In genomic region chr17:43557541-43558090, GRCm38 (mm10) we compare ENCODE assay signal across 8 mouse cellular contexts. TPM values are rescaled to one million over a fixed set of nuclear protein-coding genes. Genes with fewer than 3 reads are reported as not detected.
A peak's percentile ranks its signal among the peaks of the same experiment; 100 is the strongest.
DNase-seq lines count a peak whose midpoint lies in the region; ATAC-seq and TF ChIP-seq lines count a peak whose summit lies in the region.
"Had no signal": no experiment of that assay in that cellular context is flagged by ENCODE, and none has a peak within 500 bp of the region (broad histone marks: within the 10 kb centered on the region; RNA-seq: fewer than 3 reads in every experiment).

No protein-coding gene starts in this region.

- H3K27me3 ChIP-seq in Patski = no peaks in the 10 kb centered on the region
- H3K27me3 ChIP-seq in midbrain, embryonic 13.5 days = no peaks in the 10 kb centered on the region

- no peaks in the 10 kb centered on the region for H3K36me3 ChIP-seq in midbrain, embryonic 13.5 days

- CTCF ChIA-PET in Patski (lab: Charles Lee) = interaction anchor here (1.0 to 1.4 kb wide), 3 partner anchors 10 to 39 kb away, joined by 3 to 4 read pairs (median 3); partner anchors contain the start of gene Pla2g7

- 31% methylated on average over 6 of the region's 6 CpGs for WGBS in midbrain, embryonic 13.5 days

- ATAC-seq in Patski = peak; percentile 74
- peak; percentile 87 to 89 for ATAC-seq in hematopoietic stem cell, adult 5-6 weeks (replicated peaks in 1 of 2; ENCODE audit: insufficient read depth in 1 of 2, low FRiP score in 2 of 2, low TSS enrichment in 1 of 2, low read depth in 1 of 2, poor library complexity in 2 of 2, severe bottlenecking in 2 of 2)
- peak; percentile 72; the same call in 1 of the 2 replicates for ATAC-seq in midbrain, embryonic 13.5 days

- H3K4me3 ChIP-seq in midbrain, embryonic 13.5 days (replicated peaks) = no peak overlapping the region
- H3K4me3 ChIP-seq: myocyte had no signal

- DNase-seq in B cell, adult 2 months = peak; percentile 25 to 29
- DNase-seq in Patski (ENCODE audit: low read depth, low spot score) = peak; percentile 70
- peak; percentile 34 for DNase-seq in embryo, embryonic 11 days
- peak; percentile 58 to 74 for DNase-seq in layer of hippocampus, postnatal 10 days (ENCODE audit: low spot score in 2 of 2)
- peak; percentile 31 to 37 for DNase-seq in spleen, postnatal 36 days (ENCODE audit: low spot score in 2 of 2)

- in situ Hi-C loops in Patski (cut with MboI; ENCODE audit: low pct_unique_long_range_greater_than_20kb) = loop anchor here (5.0 kb wide), 1 partner anchor 40 kb away; no protein-coding TSS in a partner anchor

- no peak for TF ChIP-seq CTCF in Patski (IDR thresholded peaks at IDR 0.05)

- H3K4me1 ChIP-seq in midbrain, embryonic 13.5 days (replicated peaks) = no peaks in the 10 kb centered on the region

- no peak overlapping the region for H3K27ac ChIP-seq in midbrain, embryonic 13.5 days

- POLR2A ChIA-PET in Patski (lab: Charles Lee) = interaction anchor here (0.8 to 1.0 kb wide), 2 partner anchors 10 to 12 kb away, joined by 3 to 4 read pairs; partner anchors contain the start of gene Pla2g7

- no peak overlapping the region for H3K4me2 ChIP-seq in midbrain, embryonic 13.5 days (replicated peaks)

- H3K9me3 ChIP-seq in midbrain, embryonic 13.5 days = no peaks in the 10 kb centered on the region

- no peak overlapping the region for H3K9ac ChIP-seq in midbrain, embryonic 13.5 days (replicated peaks)

RNA-seq across cellular contexts. Expression of gene Pla2g7, which starts 10.3 kb away (rescaled TPM):
- 9.0 TPM for polyA plus RNA-seq in Patski (2021)
- 2.0 and 7.5 TPM in 2 replicates for total RNA-seq in hematopoietic stem cell, adult 5-6 weeks (2017)
- 10 to 100 TPM; 86.1 to 92.7 TPM for total RNA-seq in layer of hippocampus, postnatal 10 days (2021)
- 7.3 and 8.2 TPM in 2 replicates for polyA plus RNA-seq in midbrain, embryonic 13.5 days (2015; fragmentation: Nextera tagmentation; extraction: Ambion mirVana)

RNA-seq across cellular contexts. Expression of gene Ankrd66, which starts 14.2 kb away (rescaled TPM):
- not detected for polyA plus RNA-seq in Patski (2021)
- not detected in 2 replicates for total RNA-seq in hematopoietic stem cell, adult 5-6 weeks (2017)
- under 1 TPM; 0.25 to 0.37 TPM for total RNA-seq in layer of hippocampus, postnatal 10 days (2021)
- polyA plus RNA-seq in midbrain, embryonic 13.5 days (2015; fragmentation: Nextera tagmentation; extraction: Ambion mirVana) = 0.20 TPM in 1 of 2 replicates, not detected in the other

RNA-seq across cellular contexts. Expression of gene Mep1a, which starts 55.0 kb away (rescaled TPM):
- 0.03 TPM for polyA plus RNA-seq in Patski (2021)
- total RNA-seq in hematopoietic stem cell, adult 5-6 weeks (2017) = not detected in 2 replicates
- total RNA-seq in layer of hippocampus, postnatal 10 days (2021) = not detected
- polyA plus RNA-seq in midbrain, embryonic 13.5 days (2015; fragmentation: Nextera tagmentation; extraction: Ambion mirVana) = 0.07 TPM in 1 of 2 replicates, not detected in the other
- polyA plus RNA-seq: myocyte had no signal

Comparison
In these comparisons a context has a peak if more than half of its experiments do, and no peak if none do; other contexts are left out.
1. RNA of gene Pla2g7, which starts 10.3 kb away (total RNA-seq): 86.1 to 92.7 TPM in layer of hippocampus, postnatal 10 days; 2.0 to 7.5 TPM in hematopoietic stem cell, adult 5-6 weeks; every median in the first group is over 10 times any median in the second.
2. Peak in every context shown above with its lines, with median percentiles within 50 percentile points of each other: DNase-seq and ATAC-seq.